Mouse (Mus musculus): Measurements from ENCODE around the gene Dab1.

DNA sequence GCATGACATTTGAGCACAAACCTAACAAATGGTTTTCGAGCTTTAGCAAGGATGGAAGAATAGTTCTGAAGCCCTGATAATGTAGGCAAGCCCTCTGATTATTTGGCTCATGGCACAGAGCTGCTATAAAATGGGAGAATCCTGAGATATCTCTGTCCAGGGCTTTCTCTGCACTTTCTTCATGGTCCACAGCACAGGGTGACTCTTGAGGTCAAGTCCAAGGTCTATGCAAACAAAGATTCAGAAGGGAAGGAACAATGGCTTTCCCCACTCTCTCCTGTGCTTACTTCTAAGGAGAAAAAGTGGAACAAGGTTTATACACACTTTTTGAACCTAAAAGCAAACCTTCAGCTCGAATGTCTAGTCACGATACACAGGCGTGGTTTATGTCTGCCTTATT is 1061.3 kb downstream of the Dab1 start:
- no peak for TF ChIP-seq POLR2A (IDR thresholded peaks at IDR 0.05; ENCODE audit: borderline replicate concordance, insufficient read depth, low read length)
- TF ChIP-seq CTCF (IDR thresholded peaks at IDR 0.05; ENCODE audit: borderline replicate concordance, insufficient read depth, low read depth, low read length) = no peak
